Mouse (Mus musculus) layer of hippocampus, postnatal 10 days (tissue): ENCODE measurements around the gene Krcc1. TPM values are rescaled to one million over a fixed set of nuclear protein-coding genes. Genes with fewer than 3 reads are reported as not detected.
"Not testable (repeated sequence)": the region's sequence is repeated elsewhere in the genome, so short reads cannot be mapped to it uniquely, and the experiment has no call there.

Experiments
- DNase-seq, 2 experiments: peaks; one replicate each; pipeline ENCODE4 v3.0.0; 2021; ENCODE audit warnings: low spot score in 2 of 2
- microRNA-seq, 2 experiments: library from miRNA; unstranded; fragments of <30 nt; microRNA quantifications; one replicate each; pipeline ENCODE4 v1.2.0; 2021
- total RNA-seq, 2 experiments: library from RNA; stranded (reverse); gene quantifications; 2 replicates each; pipeline ENCODE4 v1.2.3; 2021

The Krcc1 gene
- total RNA-seq, 2 experiments from 2014 or later = 17.8 to 18.8 TPM

- DNase-seq = not testable (repeated sequence)
Observed at GRCm38 (mm10) chr6:71331491-71331890, 60.0 kb downstream of the Krcc1 start.

GRCm38 (mm10) chr6:71332236-71332965 lies 60.9 kb downstream of the Krcc1 start:
- DNase-seq = no peak

- no peak for DNase-seq
Observed at GRCm38 (mm10) chr6:71333031-71333430, 61.6 kb downstream of the Krcc1 start.

GRCm38 (mm10) chr6:71333578-71334273 lies 62.2 kb downstream of the Krcc1 start:
- no peak for DNase-seq

Small RNAs within 50 kb of the gene (microRNA-seq; reads per million reads assigned to microRNA genes)
- gene Mir8112 = 39.0 to 42.2 reads per million in 2 experiments

Other genes starting within 250 kb of the Krcc1 start
- gene Thnsl2, start 127.2 kb upstream of the Krcc1 start, total RNA-seq = 1 to 10 TPM; 3.1 to 5.5 TPM
- not detected for gene Fabp1, start 71.8 kb upstream of the Krcc1 start, total RNA-seq
- gene Smyd1, start 50.6 kb downstream of the Krcc1 start, total RNA-seq = 1 to 10 TPM in 1 of 2 experiments, under 1 TPM in 1; 0.91 to 1.6 TPM
- gene Cd8b1, start 51.1 kb downstream of the Krcc1 start, total RNA-seq = not detected
- gene Cd8a, start 101.8 kb downstream of the Krcc1 start, total RNA-seq = not detected
- 10 to 100 TPM; 69.4 to 74.7 TPM for gene Rmnd5a, start 169.0 kb downstream of the Krcc1 start, total RNA-seq
- gene Rnf103, start 222.2 kb downstream of the Krcc1 start, total RNA-seq = 10 to 100 TPM; 48.5 to 52.0 TPM